Mouse (Mus musculus): ENCODE measurements around the gene Fcer1a. TPM values are rescaled to one million over a fixed set of nuclear protein-coding genes. Genes with fewer than 3 reads are reported as not detected.

The Fcer1a gene
- 0.05 TPM in 1 of 2 replicates, not detected in the other for polyA plus RNA-seq (2012; rRNA removed)

GRCm38 (mm10) chr1:173227081-173227480, at the start of gene Fcer1a:
Gene Fcer1a (minus strand): TSS chr1:173227214.

GRCm38 (mm10) chr1:173265701-173266100, 38.7 kb upstream of the Fcer1a start, which contains the start of gene Olfr418:
Gene Olfr418 (plus strand): TSS chr1:173266001.

GRCm38 (mm10) chr1:173212092-173212491, 14.9 kb downstream of the Fcer1a start, which contains the start of gene Olfr1404:
Gene Olfr1404 (plus strand): TSS chr1:173212392.

GRCm38 (mm10) chr1:173197508-173197907, 29.5 kb downstream of the Fcer1a start, which contains the start of gene Olfr218:
Gene Olfr218 (plus strand): TSS chr1:173197808.

GRCm38 (mm10) chr1:173190540-173190939, 36.5 kb downstream of the Fcer1a start, which contains the start of gene Olfr1406:
Gene Olfr1406 (minus strand): TSS chr1:173190640.

Other genes starting within 250 kb of the Fcer1a start
- gene Olfr1408, start 89.8 kb downstream of the Fcer1a start, polyA plus RNA-seq (2012; rRNA removed): not detected in 2 replicates
- gene Olfr1406, start 36.6 kb downstream of the Fcer1a start, polyA plus RNA-seq (2012; rRNA removed): not detected in 2 replicates
- gene Olfr218, start 29.4 kb downstream of the Fcer1a start, polyA plus RNA-seq (2012; rRNA removed): not detected in 2 replicates
- not detected in 2 replicates for gene Olfr1404, start 14.8 kb downstream of the Fcer1a start, polyA plus RNA-seq (2012; rRNA removed)
- gene Olfr418, start 38.8 kb upstream of the Fcer1a start, polyA plus RNA-seq (2012; rRNA removed): not detected in 2 replicates
- gene Mptx2, start 50.6 kb upstream of the Fcer1a start, polyA plus RNA-seq (2012; rRNA removed): not detected in 2 replicates
- gene Ackr1, start 106.5 kb upstream of the Fcer1a start, polyA plus RNA-seq (2012; rRNA removed): 96.9 and 102 TPM in 2 replicates
- gene Aim2, start 123.7 kb upstream of the Fcer1a start, polyA plus RNA-seq (2012; rRNA removed): 3.2 and 3.6 TPM in 2 replicates
- gene Cadm3, start 140.5 kb upstream of the Fcer1a start, polyA plus RNA-seq (2012; rRNA removed): 319 and 352 TPM in 2 replicates